Mouse (Mus musculus): ENCODE data around the gene Trak1.

The Trak1 gene

DNA sequence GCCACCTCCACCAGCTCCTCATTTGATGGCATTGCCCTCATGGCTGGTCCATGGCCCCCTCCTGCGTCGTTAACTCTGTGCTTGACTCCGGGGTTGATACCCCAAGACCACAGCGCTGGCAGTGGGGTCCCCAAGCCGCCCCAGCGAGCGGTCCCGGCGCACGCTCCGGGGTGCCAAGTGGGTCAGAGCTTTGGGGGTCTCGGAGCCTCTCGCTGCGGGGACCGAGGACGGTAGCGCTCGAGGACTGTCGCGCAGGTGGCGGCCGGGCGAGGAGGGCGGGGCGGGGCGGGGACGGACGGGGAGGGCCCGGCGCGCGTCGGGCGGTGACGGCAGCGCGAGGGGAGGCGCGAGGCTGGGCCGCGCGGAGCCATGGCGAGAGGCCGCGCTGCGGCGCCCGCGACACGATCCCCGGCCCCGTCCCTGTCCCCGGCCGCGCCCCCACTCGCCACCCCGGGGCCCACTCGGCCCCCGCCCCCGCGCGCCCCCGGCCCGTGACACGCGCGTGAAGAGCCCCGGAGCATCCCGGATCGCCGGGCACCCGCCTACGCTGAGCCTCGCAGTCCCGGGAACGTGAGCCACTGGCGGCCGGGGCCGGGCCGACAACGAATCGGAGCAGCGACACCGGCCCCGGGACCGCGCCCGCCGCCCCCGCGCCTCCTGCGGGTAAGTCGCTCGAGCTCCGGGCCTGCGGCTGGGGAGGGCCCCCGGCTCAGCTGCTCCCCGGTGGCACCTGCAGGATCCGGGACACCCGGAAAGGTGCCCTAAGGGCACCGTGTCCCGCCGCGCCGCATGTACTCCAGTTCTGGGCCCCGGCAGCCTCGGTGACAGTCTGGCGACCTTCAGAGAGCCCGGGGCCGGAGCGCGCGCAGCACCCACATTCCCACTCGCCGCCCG lies at the start of gene Trak1:
Trak1 (plus strand) TSS at position 332 of the 894 bp plus-strand sequence.
- no peak for DNase-seq (ENCODE audit: low read depth in 1 of 2, low spot score in 2 of 2)

DNA sequence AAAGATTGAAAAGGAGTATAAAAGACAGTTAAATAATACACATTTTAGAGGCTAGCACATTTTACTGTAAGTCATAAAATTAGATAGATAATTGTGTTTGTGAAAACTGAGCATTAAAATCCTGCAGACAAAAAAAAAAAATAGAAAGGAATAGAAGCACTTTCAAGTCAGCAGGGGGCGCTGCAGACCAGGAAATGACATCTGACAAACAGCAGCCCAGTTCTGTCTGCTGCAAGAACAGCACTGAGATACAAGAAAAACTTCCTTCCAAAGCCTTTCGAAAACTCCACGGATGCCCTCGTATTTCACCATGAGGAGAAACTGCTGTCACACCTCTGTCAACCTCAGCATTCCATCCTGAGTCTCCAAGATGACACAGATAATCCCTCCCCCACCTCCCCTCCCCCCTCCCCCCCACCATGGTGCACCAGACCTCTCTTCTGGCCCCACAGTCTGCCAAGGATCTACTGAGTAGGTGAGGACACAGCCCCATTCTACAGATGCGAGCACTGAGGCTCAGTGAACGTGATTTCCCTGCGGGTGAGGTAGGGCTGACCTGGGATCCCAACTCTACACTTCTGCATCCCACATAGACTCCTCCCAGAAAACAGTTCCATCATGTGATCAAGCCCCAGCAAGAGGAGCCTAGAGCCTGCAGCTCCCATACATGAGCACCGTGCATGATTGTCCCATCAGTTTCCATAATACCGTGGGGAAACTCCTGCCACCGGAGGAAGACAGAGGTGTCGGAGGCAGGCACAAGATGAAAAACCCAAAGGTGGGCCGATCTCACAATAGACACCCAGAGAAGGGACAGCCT lies 49.1 kb upstream of the Trak1 start:
- peak in 1 of 2 experiments; percentile 63 for DNase-seq (ENCODE audit: low read depth in 1 of 2, low spot score in 2 of 2)

DNA sequence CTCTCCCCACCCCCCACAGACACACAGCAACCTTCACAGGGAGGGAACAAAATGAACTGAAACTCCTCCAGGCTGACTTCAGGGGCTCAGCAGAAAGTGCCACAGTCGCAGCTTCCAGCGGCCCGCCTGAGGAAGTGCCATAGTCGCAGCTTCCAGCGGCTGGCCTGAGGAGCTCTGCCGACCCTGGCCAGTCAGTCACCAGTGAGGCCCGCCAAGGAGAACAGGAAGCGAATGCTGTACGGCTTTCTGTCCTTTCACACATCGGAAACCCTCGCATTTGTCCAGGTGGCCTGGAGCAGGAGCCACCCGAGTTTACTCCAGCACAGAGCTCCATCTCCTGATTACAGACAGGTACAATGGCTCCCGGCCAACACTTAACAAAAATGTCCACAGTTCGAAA lies 47.5 kb upstream of the Trak1 start:
- no peak for DNase-seq (ENCODE audit: low read depth in 1 of 2, low spot score in 2 of 2)

DNA sequence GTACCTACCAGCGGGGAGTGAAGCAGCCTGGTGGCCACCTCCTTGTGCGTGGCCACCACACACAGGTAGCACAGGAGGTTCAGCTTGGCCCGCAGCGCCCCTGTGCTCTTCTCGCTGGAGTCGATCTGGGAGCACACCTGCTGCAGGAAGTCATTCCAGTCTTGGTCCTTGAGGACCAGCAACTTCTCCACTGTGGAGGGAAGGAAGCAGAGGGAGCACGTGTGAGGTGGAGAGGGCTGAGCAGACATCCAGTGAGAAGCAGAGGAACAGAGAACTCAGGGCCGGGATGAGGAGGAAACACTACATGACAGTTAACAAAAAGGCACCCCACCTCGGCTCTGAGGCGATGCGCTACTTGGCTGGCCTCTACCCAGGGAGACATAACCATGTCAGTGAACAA lies 46.4 kb upstream of the Trak1 start:
- DNase-seq (ENCODE audit: low read depth in 1 of 2, low spot score in 2 of 2): no peak

DNA sequence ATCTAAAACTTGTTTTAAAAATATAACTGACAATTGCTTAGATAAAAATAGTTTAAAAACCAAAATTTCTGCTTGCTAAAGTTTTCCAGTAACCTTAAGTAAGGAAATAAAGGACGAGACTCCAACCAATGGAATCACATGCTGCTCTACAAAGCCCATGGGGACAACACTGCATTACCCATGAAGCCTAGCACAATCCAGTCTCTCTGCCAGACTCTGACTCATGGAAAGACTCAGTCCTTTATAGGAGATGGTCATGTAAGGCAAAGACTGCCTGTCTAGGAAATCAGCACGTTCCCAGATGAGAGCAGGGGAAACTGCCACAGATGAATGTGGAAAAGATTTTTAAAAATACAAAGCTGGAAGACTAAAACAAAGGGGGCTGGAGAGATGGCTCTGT lies 43.3 kb upstream of the Trak1 start:
- no peak for DNase-seq (ENCODE audit: low read depth in 1 of 2, low spot score in 2 of 2)

DNA sequence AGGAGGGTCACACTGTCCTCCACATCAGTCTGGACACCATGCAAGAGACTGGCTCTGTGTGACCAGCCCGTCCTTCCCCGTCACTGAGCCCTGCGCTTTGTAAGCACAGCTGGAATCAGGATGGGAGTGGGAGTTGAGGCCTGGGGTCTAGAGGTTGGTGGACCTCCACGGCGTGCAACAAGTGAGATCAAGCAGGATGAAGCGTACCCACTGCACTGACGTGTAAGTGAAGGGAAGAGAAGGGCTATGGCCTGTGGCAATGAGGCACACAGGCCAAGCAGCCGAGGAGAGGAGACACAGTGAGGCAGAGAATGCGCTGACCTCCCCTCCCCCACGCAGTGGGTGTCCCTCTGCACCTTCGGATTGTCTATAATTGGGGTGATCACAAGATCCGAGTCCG lies 42.5 kb upstream of the Trak1 start:
- DNase-seq (ENCODE audit: low read depth in 1 of 2, low spot score in 2 of 2): no peak

DNA sequence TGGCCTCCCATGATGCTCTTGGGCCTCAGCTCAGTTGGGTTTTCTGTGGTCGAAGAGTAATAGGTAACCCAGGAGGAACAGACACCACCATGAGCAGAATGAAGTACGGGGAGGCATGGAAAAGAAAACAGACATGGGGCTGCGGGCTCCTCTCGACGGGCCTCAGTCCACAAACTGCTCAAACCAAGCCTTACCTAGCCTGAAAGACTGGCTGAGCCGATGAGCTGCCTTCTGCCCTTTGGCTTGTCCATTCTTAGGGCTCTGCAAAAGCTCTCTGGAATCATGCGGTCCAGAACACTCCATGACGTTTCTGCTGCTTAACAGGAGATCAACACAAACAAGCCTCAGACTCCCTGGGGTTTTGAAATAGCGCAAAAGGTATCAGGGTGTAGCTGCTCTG lies 40.2 kb upstream of the Trak1 start:
- no peak for DNase-seq (ENCODE audit: low read depth in 1 of 2, low spot score in 2 of 2)

DNA sequence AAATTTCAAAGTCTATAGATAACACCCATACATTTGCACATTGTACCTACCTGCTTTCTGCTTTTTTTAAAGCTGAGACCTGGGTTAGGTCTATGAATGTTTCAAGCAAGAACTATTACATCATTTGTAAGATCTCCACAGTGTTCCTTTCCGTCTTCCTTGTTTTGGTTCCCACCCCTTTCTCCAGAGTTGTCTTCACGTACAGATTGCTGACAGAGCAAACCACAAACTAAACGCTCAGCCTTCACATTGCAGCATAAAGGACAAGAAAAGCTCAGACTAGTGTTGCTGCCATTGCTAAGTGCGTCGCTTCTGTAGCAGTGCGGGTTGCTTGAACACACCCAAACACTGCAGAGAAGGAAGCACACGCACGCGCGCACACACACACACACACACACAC lies 32.0 kb upstream of the Trak1 start:
- no peak for DNase-seq (ENCODE audit: low read depth in 1 of 2, low spot score in 2 of 2)

DNA sequence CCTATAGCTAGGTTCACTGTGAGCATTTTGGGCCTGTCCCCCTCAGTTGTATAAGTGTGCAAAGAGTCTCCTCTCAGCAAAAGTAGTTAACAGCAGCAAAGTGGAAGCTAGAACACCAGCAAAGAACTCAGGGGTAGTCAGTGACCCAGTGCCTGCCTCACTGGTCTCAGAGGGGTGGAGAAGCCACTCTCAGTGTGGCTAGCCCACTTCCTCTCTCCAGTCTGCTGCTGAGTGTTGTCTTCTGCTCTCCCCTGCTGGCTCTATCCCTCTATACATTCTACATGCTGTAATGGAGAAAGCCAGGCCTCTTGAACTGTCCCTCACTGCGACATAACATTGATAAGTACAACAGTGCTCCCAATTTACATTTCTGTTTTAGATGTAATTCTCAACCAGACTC lies 26.2 kb upstream of the Trak1 start:
- no peak for DNase-seq (ENCODE audit: low read depth in 1 of 2, low spot score in 2 of 2)

DNA sequence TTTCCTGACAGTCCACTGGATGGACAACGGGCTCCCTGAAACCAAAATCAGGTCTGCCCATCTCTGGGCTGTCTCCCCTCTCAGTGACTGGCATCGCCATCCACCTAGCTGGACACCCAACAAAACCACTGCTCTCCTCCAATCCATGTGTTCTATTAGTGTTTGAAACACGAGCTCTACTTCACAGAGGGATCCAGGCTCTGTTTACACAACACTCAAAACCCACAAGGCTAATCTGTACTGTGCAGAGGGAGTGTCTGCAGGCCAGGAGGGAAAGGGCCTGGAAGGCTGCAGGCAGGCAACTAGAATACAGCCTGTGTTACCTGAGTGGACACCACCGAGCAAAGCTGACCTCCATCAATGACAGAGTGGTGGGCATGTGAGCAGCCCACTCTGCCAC lies 25.7 kb upstream of the Trak1 start:
- no peak for DNase-seq (ENCODE audit: low read depth in 1 of 2, low spot score in 2 of 2)

DNA sequence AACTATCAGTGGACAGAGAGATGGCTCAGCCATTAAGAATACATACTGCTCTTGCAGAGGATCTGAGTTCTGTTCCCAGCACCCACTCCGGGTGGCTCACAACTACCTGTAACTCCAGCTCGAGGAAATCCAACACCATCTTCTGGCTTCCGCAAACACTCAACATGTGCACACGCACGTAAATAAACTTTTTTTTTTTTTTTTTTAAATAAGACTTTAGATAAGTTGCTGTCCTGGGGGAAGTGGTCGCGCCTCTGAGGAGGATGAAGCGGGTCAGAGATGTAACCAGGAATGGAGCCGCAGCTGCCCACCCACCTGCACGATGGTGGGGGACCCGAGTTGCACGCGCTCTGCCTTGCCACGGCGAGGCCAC lies 20.6 kb upstream of the Trak1 start:
- no peak for DNase-seq (ENCODE audit: low read depth in 1 of 2, low spot score in 2 of 2)

DNA sequence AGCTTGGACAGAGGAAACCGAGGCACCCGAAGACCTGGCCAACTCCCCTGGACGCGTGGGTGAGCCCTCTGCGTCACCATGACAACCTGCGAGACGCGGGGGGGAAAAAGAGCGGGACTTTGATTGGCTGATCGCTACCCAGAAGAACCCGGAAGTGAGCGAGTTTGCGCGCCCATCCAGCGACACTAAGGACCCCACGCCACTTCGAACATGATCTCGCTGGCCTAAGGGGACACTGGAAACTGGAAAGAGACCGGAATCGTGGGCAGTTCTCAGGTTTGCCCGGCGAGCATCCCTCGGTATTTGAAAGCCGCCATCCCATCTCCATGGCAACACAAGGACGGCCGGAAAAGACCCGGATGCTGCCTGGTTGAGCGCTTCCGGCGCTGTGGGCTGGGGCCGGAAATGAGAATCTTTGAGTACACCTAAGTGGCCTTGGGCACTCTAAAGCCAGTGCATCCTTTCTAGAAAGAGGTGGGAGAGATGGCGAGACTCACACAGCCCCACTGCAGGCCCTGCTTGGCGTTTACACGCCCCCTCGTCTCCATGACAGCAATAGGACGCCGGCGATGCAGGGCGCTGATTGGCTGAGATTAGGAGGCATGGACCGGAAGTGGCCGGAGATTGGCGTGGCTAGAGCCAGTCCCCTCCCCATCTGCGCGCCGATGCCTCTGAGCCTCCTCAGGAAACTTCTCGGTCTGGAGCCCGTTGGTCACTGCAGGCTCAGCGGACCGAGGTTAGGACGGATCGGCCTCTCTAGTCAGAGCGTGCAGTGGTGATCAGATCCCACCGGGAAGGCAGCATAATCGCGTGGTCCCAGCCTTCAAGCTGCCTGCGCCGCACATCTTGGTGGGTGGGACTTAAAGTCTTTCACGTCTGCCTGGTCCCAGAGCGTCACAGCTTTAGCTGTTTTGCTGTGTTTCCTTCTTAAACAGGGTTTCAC lies 19.9 kb upstream of the Trak1 start, which contains the start of gene Ulk4:
Ulk4 (minus strand) TSS at position 80 of the 943 bp plus-strand sequence.
- peak; percentile 68 to 87 for DNase-seq (ENCODE audit: low read depth in 1 of 2, low spot score in 2 of 2)

DNA sequence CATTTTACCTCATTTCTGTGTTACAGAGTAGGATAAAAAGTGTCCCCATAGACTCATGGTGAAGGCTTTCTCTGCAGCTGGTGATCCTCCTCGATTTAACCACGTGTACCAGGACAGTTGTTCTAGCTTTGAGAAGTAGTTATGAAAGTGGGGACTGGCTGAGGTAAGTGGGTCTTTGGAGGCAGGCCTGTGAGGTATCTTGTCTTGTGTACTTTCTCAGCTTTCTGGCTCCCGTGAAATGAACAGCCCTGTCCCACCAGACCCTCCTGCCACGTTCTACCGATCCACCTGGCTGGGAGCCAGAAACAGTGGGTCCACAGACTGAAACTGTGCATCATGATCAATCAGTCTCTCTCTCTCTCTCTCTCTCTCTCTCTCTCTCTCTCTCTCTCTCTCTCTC lies 18.1 kb upstream of the Trak1 start:
- DNase-seq (ENCODE audit: low read depth in 1 of 2, low spot score in 2 of 2): no peak

DNA sequence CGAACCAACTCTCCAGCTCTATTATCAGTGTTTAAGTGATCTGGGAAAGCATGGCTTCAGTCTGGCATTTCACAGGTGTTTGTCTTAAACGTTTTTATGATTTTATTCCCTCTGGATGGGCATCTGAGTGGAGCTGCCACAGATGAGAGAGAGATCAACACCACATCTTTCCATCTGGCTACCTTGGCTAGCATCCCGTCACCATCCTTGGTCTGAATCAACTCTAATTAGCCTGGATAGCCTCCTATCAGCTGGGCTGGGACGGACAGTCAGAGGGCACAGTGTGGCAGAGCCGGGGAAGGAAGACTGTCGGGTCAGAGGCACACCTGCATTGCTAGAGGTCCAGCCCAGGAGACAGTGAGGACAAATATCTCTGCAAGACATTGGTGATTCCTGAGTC lies 15.4 kb upstream of the Trak1 start:
- DNase-seq (ENCODE audit: low read depth in 1 of 2, low spot score in 2 of 2): no peak

DNA sequence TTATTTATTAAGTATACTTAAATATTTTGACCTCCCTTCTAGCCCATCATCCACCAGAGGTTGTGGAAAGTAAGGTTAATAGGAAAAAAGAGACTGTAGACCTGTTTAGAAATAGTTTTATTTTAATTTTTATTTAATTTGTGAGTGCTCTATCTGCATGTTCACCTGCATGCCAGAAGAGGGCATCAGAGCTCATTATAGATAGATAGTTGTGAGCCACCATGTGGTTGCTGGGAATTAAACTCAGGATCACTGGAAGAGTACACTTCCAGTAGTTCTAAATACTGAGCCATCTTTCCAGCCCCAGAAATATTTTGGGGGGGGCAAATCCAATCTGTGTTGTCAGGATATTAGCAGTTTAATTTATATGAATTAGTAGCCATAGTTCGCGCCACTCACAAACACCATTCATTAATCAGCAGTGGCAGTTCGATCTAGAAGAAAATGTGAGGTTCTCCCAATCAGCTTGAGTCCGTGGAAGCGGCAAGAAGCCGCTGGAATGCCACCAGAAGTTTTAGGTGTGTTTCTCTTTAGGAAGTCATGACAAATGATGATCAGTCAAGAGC lies 13.6 kb upstream of the Trak1 start:
- DNase-seq (ENCODE audit: low read depth in 1 of 2, low spot score in 2 of 2): no peak

DNA sequence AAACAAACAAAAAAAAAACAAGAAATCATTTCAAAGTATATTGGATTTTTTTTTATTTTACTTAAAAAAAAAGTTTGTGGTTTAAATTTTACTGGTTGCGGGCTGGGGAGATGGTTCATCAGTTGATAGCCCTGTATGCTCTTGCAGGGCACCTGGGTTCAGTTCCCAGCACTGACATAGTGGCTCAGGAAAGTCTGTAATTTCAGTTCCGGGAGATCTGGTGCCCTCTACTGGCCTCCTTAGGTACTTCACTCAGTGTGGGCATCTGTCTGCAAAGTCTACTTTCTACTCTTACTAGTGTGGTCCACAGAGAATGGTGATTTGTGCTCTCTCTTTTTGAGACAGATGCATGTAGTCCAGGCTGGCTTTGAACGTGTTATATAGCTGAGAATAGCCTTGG lies 12.9 kb upstream of the Trak1 start:
- peak in 1 of 2 experiments; percentile 64 for DNase-seq (ENCODE audit: low read depth in 1 of 2, low spot score in 2 of 2)

DNA sequence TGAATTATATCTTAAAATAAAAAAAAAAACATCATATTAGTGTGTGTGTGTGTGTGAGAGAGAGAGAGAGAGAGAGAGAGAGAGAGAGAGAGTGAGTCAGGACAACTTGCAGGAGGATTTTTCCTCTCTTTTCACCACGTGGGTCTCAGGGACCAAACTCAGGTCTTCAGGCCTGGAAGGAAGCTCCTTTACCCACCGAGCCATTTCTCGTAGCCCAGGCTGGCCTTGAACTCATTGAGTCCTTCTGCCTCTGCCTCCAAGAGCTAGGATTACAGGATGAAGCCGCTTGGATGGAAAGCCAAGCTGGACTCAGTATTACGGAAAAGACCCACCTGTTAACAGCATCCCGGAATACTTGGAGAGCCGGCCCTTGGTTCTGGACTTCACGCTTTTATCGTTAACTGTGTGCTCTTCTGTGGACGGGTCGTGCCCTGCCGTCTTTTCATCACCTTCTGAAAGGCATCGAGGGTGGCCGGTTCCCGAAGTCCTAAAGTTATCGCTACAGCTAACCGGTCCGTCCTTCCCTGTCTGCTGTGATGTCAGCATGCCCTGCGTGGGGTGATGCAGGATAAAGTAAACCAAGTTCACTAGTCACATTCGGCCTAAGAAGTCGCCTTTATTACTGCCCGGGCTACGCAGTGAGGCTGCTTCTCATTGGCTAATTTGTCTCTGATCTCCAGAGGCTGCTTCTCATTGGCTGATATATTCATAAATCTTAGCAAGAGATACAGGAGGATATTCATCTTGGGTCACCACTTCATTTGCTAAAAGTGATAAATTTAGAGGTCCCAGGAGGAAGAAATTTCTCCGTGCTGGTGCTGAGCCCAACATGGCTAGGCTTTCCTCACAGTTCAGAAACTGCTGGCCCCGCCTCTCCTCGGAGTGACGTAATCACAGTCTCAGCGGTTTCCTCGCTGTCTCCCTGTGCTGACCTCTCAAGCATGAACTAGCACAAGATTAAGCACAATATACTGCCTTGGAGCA lies 11.7 kb upstream of the Trak1 start:
- peak; percentile 27 to 69 for DNase-seq (ENCODE audit: low read depth in 1 of 2, low spot score in 2 of 2)

DNA sequence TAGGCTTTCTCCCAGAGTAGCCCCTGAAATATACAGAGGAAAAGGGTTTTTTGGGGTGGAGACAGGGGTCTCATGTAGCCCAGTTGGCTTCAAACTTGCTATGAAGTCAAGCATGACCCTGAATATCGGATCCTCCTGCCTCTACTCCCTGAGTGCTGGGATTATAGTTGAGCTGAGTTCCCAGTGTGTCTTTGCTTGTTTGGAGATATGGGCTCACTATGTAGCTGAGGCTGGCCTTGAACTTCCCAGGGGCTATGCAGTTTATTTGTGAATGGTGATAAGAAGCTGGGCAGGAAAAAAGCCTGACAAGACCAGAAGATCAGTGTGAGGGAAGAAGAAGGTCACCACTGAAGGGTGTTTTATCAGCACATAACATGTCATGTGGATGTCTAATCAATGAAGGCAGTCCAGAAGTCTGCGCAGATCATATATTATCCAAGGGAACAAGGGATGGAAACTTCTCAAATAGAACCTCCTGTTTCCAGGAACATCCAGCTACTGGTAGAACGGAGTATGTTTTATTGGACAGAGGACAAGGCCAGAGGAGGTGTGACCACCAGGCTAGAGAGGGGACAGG lies 10.9 kb upstream of the Trak1 start:
- no peak for DNase-seq (ENCODE audit: low read depth in 1 of 2, low spot score in 2 of 2)

DNA sequence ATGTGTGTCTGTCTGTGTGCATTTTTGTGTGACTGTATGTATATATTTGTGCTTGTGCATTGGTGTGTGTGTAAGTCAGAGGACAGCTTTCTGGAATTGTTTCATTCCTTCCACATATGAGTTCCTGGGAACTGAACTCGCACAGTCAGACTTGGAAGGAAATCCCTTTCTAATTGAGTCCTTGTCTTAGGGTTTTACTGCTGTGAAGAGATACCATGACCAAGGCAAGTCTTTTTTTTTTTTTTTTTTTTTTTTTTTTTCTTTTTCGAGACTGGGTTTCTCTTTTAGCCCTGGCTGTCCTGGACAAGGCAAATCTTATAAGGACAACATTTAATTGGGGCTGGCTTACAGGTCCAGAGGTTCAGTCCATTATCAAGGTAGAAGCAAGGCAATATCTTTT lies 6.0 kb upstream of the Trak1 start:
- DNase-seq (ENCODE audit: low read depth in 1 of 2, low spot score in 2 of 2): no peak
